Mouse (Mus musculus): ENCODE data around the gene Chaf1a. TPM values are rescaled to one million over a fixed set of nuclear protein-coding genes. Genes with fewer than 3 reads are reported as not detected.

The Chaf1a gene
- polyA plus RNA-seq, 1 experiment, result 4.1 TPM

DNA sequence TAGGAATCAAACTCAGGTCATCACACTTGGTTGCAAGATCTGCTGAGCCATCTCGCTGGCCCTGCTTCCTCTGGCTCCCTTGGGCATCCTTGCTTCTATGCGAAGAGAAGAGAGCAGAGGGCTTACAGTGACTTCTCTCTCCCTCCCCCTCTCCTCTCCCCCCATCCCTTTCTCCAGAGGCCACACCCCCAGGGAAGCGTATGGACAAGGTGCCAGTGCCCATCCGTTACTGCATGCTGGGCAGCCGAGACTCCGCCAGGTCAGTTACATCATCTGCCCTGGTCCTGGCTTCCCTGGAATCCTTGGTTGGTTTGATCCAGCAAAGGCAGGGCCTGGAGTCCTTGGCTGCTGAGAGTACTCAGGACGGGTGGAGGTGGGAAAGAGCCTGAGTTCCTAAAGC is 28.8 kb upstream of the Chaf1a start:
- Histone ChIP-seq H3K27me3 (ENCODE audit: control insufficient read depth, insufficient read depth, low read length) (no peaks in the 10 kb centered on the region), H3K4me3 (ENCODE audit: low read depth, low read length) (no peak overlapping the region), H3K4me1 (ENCODE audit: control insufficient read depth, insufficient read depth, insufficient read length, low read length) (peaks cover 9% of the 10 kb centered on the region), H3K36me3 (ENCODE audit: control insufficient read depth, insufficient read depth, low read length) (peaks cover 32% of the 10 kb centered on the region), H3K27ac (ENCODE audit: insufficient read depth, low read depth, low read length) (no peak overlapping the region)
- 90% methylated on average over 7 of the region's 7 CpGs for WGBS
- TF ChIP-seq POLR2A (IDR thresholded peaks at IDR 0.05; ENCODE audit: low read depth, low read length) (no peak), CTCF (IDR thresholded peaks at IDR 0.05; ENCODE audit: extremely low read depth, insufficient read length, insufficient replicate concordance, low read depth, low read length) (no peak)

DNA sequence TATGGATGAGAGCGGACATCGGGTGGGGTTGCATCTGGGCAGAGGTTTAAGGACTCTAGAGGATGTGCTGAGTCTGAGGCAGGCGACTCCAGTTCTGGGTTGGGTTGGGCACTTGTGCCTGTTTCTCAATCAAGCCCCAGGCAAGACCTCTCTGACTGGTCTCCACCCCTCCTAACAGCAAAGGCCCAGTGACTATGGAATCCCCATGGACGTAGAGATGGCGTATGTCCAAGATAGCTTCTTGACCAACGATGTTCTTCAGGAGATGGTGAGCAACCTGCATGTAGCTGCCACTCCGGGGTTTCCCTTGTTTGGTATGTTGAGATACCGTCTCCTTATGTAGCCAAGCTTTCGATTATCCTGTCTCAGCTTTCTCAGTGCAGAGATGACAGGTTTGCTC is 24.9 kb upstream of the Chaf1a start:
- TF ChIP-seq POLR2A (IDR thresholded peaks at IDR 0.05; ENCODE audit: low read depth, low read length), result no peak
- TF ChIP-seq CTCF (IDR thresholded peaks at IDR 0.05; ENCODE audit: extremely low read depth, insufficient read length, insufficient replicate concordance, low read depth, low read length), result no peak
- Histone ChIP-seq H3K4me3 (ENCODE audit: low read depth, low read length) (no peak overlapping the region), H3K27me3 (ENCODE audit: control insufficient read depth, insufficient read depth, low read length) (no peaks in the 10 kb centered on the region), H3K36me3 (ENCODE audit: control insufficient read depth, insufficient read depth, low read length) (peaks cover 66% of the 10 kb centered on the region), H3K4me1 (ENCODE audit: control insufficient read depth, insufficient read depth, insufficient read length, low read length) (peaks cover 3% of the 10 kb centered on the region; the same call in 1 of the 2 replicates), H3K27ac (ENCODE audit: insufficient read depth, low read depth, low read length) (no peak overlapping the region)
- 89% methylated on average over 9 of the region's 9 CpGs for WGBS

GRCm38 (mm10) chr17:56016382-56016781 is 23.9 kb upstream of the Chaf1a start:
- Histone ChIP-seq H3K27me3 (ENCODE audit: control insufficient read depth, insufficient read depth, low read length) (no peaks in the 10 kb centered on the region), H3K27ac (ENCODE audit: insufficient read depth, low read depth, low read length) (no peak overlapping the region), H3K36me3 (ENCODE audit: control insufficient read depth, insufficient read depth, low read length) (peaks cover 68% of the 10 kb centered on the region), H3K4me3 (ENCODE audit: low read depth, low read length) (no peak overlapping the region), H3K4me1 (ENCODE audit: control insufficient read depth, insufficient read depth, insufficient read length, low read length) (no peaks in the 10 kb centered on the region)
- TF ChIP-seq CTCF (IDR thresholded peaks at IDR 0.05; ENCODE audit: extremely low read depth, insufficient read length, insufficient replicate concordance, low read depth, low read length) (no peak), POLR2A (IDR thresholded peaks at IDR 0.05; ENCODE audit: low read depth, low read length) (no peak)
- WGBS, result 88% methylated on average over 8 of the region's 8 CpGs

- peaks cover 66% of the 10 kb centered on the region for H3K36me3 ChIP-seq (ENCODE audit: control insufficient read depth, insufficient read depth, low read length)
- no peaks in the 10 kb centered on the region; the same call in 1 of the 2 replicates for H3K4me1 ChIP-seq (ENCODE audit: control insufficient read depth, insufficient read depth, insufficient read length, low read length)
- H3K4me3 ChIP-seq (ENCODE audit: low read depth, low read length), result no peak overlapping the region
- no peaks in the 10 kb centered on the region for H3K27me3 ChIP-seq (ENCODE audit: control insufficient read depth, insufficient read depth, low read length)
- 85% methylated on average over 15 of the region's 15 CpGs for WGBS
- no peak for TF ChIP-seq POLR2A (IDR thresholded peaks at IDR 0.05; ENCODE audit: low read depth, low read length)
- TF ChIP-seq CTCF (IDR thresholded peaks at IDR 0.05; ENCODE audit: extremely low read depth, insufficient read length, insufficient replicate concordance, low read depth, low read length), result no peak
- no peak overlapping the region for H3K27ac ChIP-seq (ENCODE audit: insufficient read depth, low read depth, low read length)
Observed at GRCm38 (mm10) chr17:56016793-56017785, 23.1 kb upstream of the Chaf1a start.

DNA sequence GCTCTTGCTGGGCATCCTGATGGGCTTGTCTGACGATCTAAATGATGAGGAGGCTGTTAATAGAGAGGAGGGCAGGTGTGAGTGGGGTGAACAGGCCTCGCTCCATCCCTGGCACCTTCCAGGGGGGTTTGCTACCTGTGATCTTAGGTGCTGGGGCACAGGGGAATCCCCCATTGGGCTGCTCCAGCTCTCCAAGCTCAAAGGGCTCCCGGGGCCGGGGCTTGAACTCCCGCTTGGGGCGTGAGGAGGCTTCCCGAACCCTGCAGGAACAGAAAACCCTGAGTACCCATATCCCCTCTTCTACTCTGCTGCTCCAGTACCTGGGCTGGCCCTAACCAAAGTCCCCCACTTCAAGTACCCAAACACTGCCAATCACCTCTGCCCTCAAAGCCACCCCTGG is 22.4 kb upstream of the Chaf1a start:
- H3K27ac ChIP-seq (ENCODE audit: insufficient read depth, low read depth, low read length), result no peak overlapping the region
- H3K4me1 ChIP-seq (ENCODE audit: control insufficient read depth, insufficient read depth, insufficient read length, low read length), result peaks cover 1% of the 10 kb centered on the region; the same call in 1 of the 2 replicates
- no peak overlapping the region for H3K4me3 ChIP-seq (ENCODE audit: low read depth, low read length)
- 85% methylated on average over 7 of the region's 7 CpGs for WGBS
- no peaks in the 10 kb centered on the region for H3K27me3 ChIP-seq (ENCODE audit: control insufficient read depth, insufficient read depth, low read length)
- TF ChIP-seq POLR2A (IDR thresholded peaks at IDR 0.05; ENCODE audit: low read depth, low read length), result no peak
- no peak for TF ChIP-seq CTCF (IDR thresholded peaks at IDR 0.05; ENCODE audit: extremely low read depth, insufficient read length, insufficient replicate concordance, low read depth, low read length)
- peaks cover 63% of the 10 kb centered on the region for H3K36me3 ChIP-seq (ENCODE audit: control insufficient read depth, insufficient read depth, low read length)

- Histone ChIP-seq H3K4me1 (ENCODE audit: control insufficient read depth, insufficient read depth, insufficient read length, low read length) (peaks cover 7% of the 10 kb centered on the region; the same call in 1 of the 2 replicates), H3K27ac (ENCODE audit: insufficient read depth, low read depth, low read length) (no peak overlapping the region), H3K27me3 (ENCODE audit: control insufficient read depth, insufficient read depth, low read length) (no peaks in the 10 kb centered on the region), H3K4me3 (ENCODE audit: low read depth, low read length) (no peak overlapping the region), H3K36me3 (ENCODE audit: control insufficient read depth, insufficient read depth, low read length) (peaks cover 58% of the 10 kb centered on the region)
- no peak for TF ChIP-seq POLR2A (IDR thresholded peaks at IDR 0.05; ENCODE audit: low read depth, low read length)
- peak; percentile 54; the same call in 1 of the 2 replicates for TF ChIP-seq CTCF (IDR thresholded peaks at IDR 0.05; ENCODE audit: extremely low read depth, insufficient read length, insufficient replicate concordance, low read depth, low read length)
- WGBS, result 65% methylated on average over 20 of the region's 20 CpGs
Observed at GRCm38 (mm10) chr17:56018347-56019131, 21.7 kb upstream of the Chaf1a start.
